Mouse (Mus musculus) ZHBTc4 (cell line): ENCODE data around the gene Osbpl8.
"Not testable (repeated sequence)": the region's sequence is repeated elsewhere in the genome, so short reads cannot be mapped to it uniquely, and the experiment has no call there.

Source experiments
- DNase-seq: peaks from one replicate; pipeline ENCODE4 v3.0.0-alpha.2; 2011; ENCODE audit warnings: low read depth, low spot score

Osbpl8 gene

GRCm38 (mm10) chr10:111164304-111165218 lies at the start of gene Osbpl8:
Osbpl8 (plus strand) TSS chr10:111164752.
- peak; percentile 98 for DNase-seq

DNA sequence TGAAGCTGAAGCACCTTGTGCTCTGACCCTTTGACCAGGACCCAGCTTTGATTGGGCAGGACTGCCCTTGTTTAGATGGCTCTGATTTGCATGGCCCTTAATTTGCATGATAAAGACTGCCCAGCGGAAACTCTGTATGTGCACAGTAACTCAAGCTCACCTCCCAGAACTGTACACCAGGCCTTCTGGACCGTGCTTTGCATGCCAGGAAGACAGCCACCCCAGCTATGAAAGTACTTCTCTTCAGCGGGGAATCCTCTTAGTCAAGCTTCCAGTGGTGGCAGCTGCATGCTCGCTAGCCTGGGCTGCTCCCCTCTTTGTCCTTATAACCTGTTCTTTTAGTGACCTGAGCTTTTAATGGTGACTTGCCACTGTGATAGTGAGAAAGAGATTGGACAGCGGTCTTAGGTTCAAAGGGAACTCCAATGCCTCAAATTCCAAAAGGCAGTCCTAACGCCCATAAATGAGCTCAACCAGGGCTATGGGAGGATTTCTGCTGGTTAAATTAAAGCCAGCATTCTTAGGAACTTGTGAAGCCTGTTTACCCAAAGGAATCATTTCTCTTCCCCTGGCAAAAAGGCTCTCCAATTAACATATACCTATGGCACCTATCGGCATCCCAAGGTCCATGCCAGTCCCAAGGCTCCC lies 47.2 kb upstream of the Osbpl8 start:
- DNase-seq, result peak; percentile 56

GRCm38 (mm10) chr10:111118292-111118691 lies 46.3 kb upstream of the Osbpl8 start:
- no peak for DNase-seq

DNA sequence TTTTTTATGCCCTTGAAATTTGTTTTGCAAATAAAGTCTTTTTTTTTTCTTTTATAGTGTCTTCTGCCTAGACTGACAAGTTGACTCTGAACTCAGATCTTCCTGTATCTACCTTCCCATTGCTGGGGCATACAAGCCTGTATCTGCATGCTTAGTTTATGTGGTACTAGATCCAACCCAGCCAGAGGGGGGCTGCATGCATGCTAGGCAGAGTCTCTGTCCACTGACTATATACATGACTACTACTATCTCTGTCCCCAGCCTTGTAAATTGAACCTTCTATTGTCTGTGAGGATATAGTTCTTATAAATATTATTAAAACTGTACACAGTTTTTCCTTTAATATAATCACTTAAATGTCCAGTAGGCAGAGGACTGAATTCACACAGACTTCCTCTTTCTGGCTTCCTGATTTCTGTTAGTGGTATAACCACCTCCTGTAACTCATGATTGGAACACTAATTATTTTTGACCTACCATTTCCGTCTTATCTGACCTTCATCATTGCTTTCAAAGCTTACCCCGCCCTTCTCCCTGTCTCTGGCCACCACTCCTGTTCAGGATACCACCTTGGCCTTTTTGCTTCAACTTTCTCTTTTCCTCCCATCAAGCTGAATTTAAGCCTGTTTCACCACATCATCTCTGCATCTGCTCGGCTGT lies 45.4 kb upstream of the Osbpl8 start:
- DNase-seq, result no peak

DNA sequence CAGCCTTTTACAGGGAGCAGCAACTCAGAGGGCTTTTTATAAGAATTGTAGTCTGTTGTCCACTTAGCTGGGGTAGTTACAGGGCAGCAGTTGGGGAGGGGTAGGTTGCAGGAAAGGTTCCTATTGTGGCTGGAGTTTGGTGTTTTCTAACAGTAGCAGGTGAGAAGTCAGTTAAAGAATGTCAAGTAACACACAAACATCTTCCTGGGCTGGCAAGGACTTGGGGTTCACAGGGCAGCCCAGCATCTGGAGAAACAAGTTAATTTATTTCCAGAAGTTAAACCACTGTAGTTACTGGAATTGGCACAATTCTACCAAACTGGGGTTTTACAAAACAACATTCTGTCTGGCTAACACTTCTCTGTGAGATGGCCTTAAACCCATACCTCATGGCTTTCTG lies 44.8 kb upstream of the Osbpl8 start:
- no peak for DNase-seq

DNA sequence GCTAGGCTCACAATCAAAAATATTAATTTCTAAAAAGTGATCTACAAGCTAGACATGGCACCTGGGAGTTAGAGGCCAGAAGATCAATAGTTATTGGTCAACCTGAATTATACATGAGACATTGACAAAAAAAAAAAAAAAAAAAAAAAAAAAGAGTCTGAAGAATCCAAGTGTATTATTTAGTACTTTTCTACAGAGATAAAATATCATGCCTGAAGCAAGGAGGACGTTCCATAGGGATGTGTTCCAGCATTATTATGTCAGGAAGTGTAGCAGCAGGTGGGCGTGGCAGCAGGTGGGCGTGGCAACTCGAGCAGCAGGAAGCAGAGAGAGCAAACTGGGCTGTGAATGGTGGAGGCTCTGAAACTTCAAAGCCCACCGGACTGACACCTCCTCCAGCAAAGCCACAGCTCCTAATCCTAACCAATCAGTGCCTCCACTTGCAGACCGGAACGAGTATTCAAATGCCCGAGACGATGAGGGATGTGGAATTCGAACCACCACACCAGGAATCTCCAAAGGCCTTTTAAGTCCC lies 41.6 kb upstream of the Osbpl8 start:
- DNase-seq, result peak; percentile 59

DNA sequence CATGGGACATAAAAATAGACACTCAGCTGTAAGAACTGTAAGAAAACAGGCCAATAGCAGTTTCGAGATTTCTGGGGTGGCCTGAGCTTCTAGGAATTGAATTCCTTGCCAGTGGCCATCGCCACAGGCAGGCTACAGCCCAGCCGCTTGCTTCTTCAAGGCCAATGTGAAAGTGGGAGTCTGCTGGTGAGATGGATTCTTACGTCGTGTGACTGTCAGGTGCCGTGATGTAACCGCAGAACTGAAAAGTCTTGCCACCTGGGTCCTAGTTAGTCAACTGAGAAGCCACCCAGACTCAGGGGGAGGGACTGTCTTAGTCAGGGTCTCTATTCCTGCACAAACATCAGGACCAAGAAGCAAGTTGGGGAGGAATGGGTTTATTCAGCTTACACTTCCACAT lies 40.4 kb upstream of the Osbpl8 start:
- no peak for DNase-seq

GRCm38 (mm10) chr10:111124767-111125315 lies 39.7 kb upstream of the Osbpl8 start:
- no peak for DNase-seq

GRCm38 (mm10) chr10:111127388-111127787 lies 37.2 kb upstream of the Osbpl8 start:
- DNase-seq, result no peak

DNA sequence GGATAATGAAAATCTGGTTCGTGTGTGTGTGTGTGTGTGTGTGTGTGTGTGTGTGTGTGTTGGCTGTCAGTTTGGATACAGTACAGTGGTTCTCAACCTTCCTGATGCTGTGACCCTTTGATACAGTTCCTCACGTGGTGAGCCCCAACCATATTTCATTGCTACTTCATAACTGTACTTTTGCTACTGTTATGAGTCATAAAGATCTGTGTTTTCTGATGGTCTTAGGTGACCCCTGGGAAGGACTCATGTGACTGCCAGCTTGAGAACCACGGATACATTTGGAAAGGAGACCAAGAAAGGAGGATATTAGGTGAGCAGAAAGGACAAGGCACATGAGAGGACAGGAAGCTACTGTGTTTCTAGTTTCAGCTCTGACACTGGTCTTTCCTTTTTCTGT lies 36.1 kb upstream of the Osbpl8 start:
- no peak for DNase-seq

- no peak for DNase-seq
These were observed 34.5 kb upstream of the Osbpl8 start for GRCm38 (mm10) chr10:111129867-111130620.

- no peak for DNase-seq
These were observed 33.7 kb upstream of the Osbpl8 start for GRCm38 (mm10) chr10:111130872-111131271.

DNA sequence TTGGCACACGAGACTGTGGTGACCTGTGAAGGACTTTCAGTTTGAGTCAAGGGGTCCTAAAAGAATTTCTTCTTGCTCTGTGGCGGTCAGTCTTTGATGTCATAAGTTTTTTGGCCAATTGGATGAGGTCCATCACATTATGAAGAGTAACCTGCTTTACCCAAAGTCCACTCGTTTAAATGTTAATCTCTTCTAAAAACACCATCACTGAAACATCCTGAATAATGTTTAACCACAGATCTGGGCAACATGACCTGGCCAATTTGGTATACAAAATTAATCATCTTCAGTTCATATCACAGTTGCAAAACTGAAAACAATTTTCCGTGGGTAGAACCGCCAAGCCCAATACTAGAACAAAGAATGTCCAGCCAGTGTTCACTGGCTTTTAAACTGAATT lies 31.3 kb upstream of the Osbpl8 start:
- DNase-seq, result no peak

DNA sequence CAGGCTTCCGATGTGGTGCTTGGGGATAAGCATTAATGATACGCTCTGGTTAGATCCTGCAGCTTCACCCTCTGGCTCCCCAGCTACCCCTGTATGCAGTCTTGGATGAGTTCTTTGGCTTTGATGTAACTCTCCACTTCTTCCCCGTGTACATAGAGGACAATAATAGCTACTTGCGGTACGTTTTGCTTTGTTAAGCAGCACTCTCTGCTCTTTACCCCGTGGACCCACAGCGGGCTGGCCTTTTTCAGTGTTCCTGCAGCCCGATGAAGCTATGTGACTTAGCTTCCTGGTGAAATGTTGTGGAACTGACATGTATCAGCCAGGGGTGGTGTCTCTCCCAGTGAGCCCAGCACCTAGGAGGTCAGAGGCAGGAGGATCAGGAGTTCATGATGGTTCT lies 30.6 kb upstream of the Osbpl8 start:
- no peak for DNase-seq

GRCm38 (mm10) chr10:111134412-111134957 lies 30.1 kb upstream of the Osbpl8 start:
- no peak for DNase-seq

GRCm38 (mm10) chr10:111136306-111136705 lies 28.2 kb upstream of the Osbpl8 start:
- DNase-seq, result not testable (repeated sequence)

- DNase-seq, result peak; percentile 44
These were observed 26.6 kb upstream of the Osbpl8 start for GRCm38 (mm10) chr10:111137905-111138304.

DNA sequence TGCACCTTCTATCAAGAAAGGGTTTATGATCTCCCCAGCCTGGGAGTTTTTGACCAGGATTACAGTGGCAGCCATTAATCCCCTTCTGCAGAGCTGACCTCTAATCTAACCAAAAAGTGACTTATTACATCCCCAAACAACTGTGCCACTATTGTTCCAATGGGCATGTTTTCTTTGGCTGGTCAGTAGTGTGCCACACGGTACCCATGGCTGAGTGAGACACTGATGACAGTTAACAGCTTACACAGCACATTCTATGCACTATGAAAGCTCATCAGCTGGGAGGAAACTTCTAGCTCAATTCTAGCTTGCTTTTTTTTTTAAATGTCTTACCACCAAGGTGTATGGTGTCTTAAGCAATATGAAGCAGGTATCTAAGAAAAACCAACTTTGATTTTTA lies 25.4 kb upstream of the Osbpl8 start:
- DNase-seq, result no peak

GRCm38 (mm10) chr10:111139881-111140280 lies 24.7 kb upstream of the Osbpl8 start:
- no peak for DNase-seq

- DNase-seq, result peak; percentile 66
These were observed 20.1 kb upstream of the Osbpl8 start for GRCm38 (mm10) chr10:111144371-111144959.
